Mouse (Mus musculus): ENCODE measurements around the gene Arhgef7.

DNA sequence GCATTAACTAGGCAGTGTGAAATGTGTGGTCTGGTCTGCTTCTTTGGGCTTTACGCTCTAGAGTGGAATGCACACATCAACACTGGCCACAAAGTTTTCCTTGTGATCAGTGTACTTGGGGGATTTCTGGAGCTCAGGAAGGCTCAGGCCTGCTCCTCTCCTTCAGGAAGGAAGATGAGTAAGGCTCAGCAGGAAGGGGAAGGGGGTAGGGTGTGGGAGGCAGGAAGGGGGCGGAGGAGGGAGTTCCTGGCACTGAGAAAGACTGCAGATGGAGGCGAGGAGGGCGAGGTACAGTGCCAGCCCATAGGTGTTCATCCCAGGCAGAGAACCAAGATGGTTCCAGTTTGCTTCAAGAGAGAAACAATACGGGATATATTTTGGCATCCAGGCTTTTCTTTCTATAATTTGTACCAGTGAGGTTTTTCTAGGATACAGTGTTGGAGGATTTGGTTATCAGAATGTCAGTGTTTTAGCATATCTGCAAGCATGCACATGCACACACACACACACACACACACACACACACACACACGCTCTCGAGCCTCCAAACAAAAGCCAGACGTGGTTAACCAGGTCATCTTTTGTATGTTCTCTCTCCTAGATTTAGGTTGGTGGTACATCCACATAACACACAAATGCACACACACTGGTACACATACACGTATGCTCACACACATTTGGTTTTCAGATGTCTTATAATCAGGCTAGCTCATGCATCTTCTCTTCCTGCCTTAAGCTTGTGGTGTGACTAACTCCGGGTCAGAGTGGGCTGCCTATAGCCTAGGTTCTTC lies 52.5 kb downstream of the Arhgef7 start:
- TF ChIP-seq EP300 (IDR thresholded peaks at IDR 0.05; ENCODE audit: low read depth) (no peak), CTCF (IDR thresholded peaks at IDR 0.05; ENCODE audit: low read depth) (no peak)
